Mouse (Mus musculus): Measurements from ENCODE around the gene Akap9. TPM values are rescaled to one million over a fixed set of nuclear protein-coding genes. Genes with fewer than 3 reads are reported as not detected.

The Akap9 gene
- polyA plus RNA-seq, 1 experiment, result 41.6 TPM

DNA sequence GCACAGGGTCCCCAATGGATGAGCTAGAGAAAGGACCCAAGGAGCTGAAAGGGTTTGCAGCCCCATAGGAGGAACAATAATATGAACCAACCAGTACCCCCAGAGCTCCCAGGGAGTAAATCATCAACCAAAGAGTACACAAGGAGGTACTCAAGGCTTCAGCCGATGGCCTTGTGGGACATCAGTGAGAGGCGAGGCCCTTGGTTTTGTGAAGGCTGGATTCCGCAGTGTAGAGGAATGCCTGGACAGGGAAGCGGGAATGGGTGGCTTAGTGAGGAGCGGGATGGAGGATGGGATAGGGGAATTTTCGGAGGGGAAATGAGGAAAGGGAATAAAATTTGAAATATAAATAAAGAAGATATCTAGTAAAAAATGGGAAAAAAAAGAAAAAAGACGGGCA is 157.1 kb downstream of the Akap9 start:
- TF ChIP-seq GATA1 (IDR thresholded peaks at IDR 0.05; ENCODE audit: low read length), result no peak

DNA sequence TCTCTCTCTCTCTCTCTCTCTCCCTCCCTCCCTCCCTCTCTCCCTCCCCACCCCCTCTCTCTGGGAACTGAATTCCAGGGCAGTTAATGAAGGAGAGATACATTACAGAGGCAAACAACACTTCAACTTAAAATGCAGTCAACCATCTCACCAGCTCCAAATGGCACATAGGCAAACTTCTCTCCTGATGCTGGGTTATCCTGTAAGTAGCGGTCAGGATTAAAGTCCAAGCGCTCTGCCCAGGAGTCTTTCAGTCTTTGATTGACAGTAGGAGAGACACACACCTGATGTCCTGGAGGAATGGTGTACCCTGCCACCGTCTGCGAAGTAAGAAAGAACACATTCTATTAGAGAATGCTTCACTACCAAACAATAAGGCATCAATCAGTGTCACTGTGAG is 158.5 kb downstream of the Akap9 start:
- no peak for TF ChIP-seq GATA1 (IDR thresholded peaks at IDR 0.05; ENCODE audit: low read length)

DNA sequence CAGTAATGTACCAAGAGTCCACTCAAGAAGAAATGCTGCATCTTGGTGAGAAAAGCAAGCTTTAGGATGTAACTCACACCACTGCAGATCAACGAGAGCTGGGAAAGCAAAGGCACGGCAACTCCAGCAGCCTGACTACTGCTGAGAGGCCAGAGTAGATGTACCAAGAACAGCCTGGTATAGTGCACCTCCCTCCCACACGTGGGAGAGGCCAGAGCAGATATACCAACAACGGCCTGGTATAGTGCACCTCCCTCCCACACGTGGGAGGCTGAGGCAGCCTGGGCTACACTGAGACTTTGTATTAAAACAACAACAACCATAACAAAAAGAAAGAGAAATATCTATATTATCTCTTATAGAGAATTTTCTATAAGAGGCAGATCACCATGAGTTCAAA is 160.3 kb downstream of the Akap9 start:
- TF ChIP-seq GATA1 (IDR thresholded peaks at IDR 0.05; ENCODE audit: low read length), result no peak

DNA sequence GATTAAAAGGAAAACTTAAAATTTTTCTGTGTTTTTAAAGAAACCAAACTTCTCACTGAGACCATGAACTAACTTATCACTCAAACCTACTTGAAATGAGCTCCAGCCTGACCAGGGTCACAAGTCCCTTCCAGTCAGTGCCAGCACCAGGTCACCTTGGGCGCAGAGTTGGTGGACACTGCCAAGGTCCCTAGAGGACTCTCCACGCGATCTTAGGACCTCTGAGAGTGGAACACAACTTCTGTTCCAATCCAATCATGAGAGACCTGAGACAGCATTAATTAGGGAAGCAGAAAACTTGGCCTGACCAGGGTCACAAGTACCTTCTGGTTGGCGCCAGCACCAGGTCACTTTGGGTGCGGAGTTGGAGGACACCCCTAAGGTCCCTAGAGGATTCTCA is 166.6 kb downstream of the Akap9 start:
- no peak for TF ChIP-seq GATA1 (IDR thresholded peaks at IDR 0.05; ENCODE audit: low read length)

DNA sequence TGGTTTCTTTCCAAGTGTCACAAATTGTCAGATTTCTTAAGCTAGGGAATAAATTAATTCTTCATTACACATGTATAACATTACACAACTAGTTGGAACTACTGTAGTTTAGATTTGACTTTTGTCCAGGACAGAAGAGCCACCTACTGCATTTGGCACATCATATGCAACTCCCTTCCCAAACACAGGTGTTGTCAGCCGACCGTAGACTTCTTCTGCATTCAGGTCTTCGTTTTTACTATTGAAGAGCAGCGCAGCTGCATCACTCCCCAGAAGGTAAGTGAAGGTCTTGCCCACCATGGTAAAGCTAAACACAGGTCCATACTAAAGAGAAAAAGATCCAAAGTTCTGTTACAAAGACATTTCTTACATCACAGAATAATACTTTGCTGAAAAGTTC is 173.2 kb downstream of the Akap9 start:
- TF ChIP-seq GATA1 (IDR thresholded peaks at IDR 0.05; ENCODE audit: low read length), result no peak

DNA sequence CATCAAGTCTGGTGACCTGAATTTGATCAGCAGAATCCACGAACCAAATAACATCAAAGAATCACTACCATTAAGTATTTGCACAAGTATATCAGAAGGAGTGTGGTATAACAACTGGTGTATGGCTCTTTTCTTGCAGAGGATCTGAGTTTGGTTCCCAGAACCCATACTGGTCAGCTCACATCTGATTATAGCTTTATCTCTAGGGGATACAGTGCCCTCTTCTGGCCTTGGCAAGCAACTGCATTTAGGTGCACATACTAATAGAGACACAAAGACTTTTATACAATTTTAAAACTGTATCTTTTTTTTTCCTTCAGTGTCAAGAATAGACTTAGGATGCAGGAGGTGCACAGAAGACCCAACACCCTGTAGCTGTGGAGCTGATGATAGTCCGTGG is 173.9 kb downstream of the Akap9 start:
- no peak for TF ChIP-seq GATA1 (IDR thresholded peaks at IDR 0.05; ENCODE audit: low read length)

DNA sequence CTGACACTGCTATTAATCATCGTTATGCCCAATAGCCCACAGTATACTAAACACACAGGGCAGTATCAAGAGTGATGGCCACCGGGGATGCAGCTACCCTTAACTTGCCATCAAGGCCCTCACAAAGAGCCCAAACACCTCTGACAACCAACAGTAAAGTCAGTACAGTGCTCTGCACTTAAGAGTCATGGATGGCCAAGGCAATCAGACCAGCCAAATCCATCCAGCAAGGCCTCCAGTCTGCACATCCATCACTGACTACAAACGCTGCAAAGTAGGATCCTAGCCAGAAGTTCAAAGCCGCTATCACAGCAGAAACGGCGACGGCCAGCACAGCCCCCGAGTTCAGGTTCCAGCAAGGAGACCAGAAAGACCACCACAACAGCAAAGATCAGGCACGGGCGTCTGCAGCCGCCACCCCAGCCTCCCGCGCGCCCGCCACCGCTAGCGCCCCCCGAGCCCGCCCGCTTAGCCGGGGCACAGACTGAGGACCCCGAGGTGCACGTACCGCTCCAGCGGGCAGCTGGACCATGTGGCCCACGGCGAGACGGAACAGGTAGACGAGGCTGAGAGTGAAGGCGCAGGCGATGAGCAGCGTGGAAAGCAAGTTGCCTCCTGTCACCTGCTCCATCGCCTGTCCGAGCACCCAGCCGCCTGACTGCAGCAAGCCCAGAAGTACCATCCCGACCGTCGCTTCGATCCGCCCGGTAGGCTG is 175.9 kb downstream of the Akap9 start:
- no peak for TF ChIP-seq GATA1 (IDR thresholded peaks at IDR 0.05; ENCODE audit: low read length)

DNA sequence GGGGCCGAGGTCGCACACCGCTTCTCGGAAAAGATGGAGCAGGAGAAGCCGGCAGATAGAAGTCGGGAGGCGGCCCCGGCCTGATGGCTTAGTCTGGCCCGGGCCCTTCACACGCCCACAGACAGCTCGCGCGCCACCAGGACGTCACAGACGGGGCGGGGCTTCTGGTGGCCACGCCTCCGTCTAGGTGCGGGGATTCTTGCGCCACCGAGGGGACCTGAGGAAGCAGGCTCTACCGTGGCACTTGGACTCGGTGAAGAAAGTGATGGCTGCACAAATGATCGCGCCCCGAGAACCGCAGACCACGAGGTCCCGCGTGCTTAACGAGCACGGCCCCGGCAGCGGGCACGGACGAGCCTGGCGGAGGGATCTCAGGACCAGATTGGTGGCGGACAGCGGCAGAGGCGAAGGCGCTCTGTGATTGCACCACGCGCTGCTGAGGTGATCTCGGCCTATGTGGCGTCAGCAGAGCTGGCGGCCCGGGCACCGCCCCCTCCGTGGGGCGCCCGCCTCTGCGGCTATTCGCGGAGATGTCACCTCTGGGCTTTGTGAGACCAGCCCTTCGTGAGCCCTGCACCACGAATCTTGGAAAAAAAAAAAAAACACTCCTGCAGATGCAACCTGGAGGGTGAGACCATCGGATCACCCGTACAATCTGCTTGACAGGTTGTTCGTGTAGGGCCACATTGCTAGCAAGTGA is 176.6 kb downstream of the Akap9 start, which contains the start of gene Cyp51:
Cyp51 (minus strand) TSS at position 406 of the 700 bp plus-strand sequence.
- TF ChIP-seq GATA1 (IDR thresholded peaks at IDR 0.05; ENCODE audit: low read length), result no peak

DNA sequence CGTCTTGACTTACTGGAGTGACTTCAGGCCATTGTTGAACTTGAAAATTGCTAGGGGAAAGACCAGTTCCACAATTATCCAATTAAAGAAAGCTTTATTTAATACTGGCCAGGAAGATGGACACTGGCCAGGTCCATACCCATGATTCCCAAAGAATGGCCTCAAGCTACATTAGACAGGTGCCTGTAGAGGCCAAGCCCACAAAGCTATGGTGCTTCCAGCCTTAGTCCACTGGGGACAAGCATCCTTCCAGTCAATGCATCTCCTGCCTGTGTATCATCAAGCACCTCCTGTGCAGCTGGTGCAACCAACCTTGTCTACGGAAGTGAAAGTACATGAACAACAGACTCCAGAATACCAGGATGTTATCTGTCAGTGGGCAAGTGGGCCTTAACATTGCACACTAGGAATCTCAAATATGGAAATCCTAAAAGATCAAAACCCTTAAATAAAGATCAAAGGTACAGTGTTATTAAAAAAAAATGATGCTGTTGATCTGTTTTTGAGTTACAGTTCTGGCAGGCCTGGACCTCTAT is 177.9 kb downstream of the Akap9 start:
- TF ChIP-seq GATA1 (IDR thresholded peaks at IDR 0.05; ENCODE audit: low read length), result no peak

DNA sequence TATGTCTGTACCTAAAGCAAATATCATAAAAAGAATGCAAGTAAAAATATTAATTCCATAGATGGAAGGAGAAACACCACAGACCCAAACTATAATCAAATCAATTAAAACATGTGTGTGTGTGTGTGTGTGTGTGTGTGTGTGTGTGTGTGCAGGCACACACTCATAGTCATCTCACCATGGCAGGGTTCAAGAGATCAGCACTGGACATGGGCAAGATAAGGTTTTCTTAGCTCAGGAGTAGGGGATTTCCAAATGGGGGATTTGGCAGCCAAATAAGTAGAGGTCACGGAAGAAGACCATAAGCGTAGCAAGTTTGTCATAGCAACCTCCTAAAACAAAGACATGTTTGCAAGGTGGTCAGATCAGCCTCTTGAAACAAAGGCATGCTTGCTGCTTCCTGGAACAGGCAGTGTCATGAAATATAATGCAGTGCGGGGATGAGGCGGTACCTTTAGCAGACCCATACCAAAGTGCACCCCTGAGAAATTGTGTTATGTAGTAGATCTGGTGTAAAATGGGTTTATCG is 184.8 kb downstream of the Akap9 start:
- TF ChIP-seq GATA1 (IDR thresholded peaks at IDR 0.05; ENCODE audit: low read length), result no peak

Other genes starting within 250 kb of the Akap9 start
- gene Ankib1, start 125.1 kb upstream of the Akap9 start, polyA plus RNA-seq (2012), result 14.1 and 15.3 TPM in 2 replicates
- gene Krit1, start 124.9 kb upstream of the Akap9 start, polyA plus RNA-seq (2012), result 6.6 and 8.4 TPM in 2 replicates
- gene Lrrd1, start 82.9 kb upstream of the Akap9 start, polyA plus RNA-seq (2012), result not detected in 2 replicates
- 0.54 and 0.93 TPM in 2 replicates for gene Mterf1a, start 34.1 kb upstream of the Akap9 start, polyA plus RNA-seq (2012)
- gene Cyp51, start 176.7 kb downstream of the Akap9 start, polyA plus RNA-seq (2012), result 104 and 115 TPM in 2 replicates